In the genomic region with DNA sequence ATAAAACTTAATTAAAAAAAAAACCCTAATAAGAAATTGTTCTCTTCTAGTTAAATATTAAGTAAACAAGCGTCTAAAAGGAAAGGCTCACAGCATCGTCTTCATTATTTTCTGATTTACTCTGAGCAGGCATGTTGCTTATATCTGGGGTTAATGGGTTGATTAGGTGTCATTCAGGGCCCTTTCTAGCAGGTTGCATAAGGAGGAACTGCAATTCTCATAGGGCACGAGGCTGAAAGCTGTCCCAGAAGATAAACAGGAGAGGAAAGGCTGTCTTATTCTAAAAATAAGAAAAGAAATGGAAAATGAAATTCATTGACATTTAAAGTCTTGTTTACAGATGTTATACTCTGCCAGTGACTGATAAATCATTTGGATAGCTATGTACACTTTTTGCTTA, we compare ENCODE assay signal across 21 mouse cellular contexts. TPM values are rescaled to one million over a fixed set of nuclear protein-coding genes. Genes with fewer than 3 reads are reported as not detected.
DNase-seq lines count a peak whose midpoint lies in the region; ATAC-seq and TF ChIP-seq lines count a peak whose summit lies in the region.
"Had no signal": no experiment of that assay in that cellular context is flagged by ENCODE, and none has a peak within 500 bp of the region (broad histone marks: within the 10 kb centered on the region; RNA-seq: fewer than 3 reads in every experiment).

No protein-coding gene starts in this region.

- 0 out of 2 replicates have a peak, but pooled peaks have one; percentile 31 for ATAC-seq in common myeloid progenitor, adult 5-6 weeks (replicated peaks; ENCODE audit: low read depth, poor library complexity, severe bottlenecking)
- ATAC-seq: activated CD4-positive, CD25-positive, alpha-beta regulatory T cell, adult 4 months; CD4-positive, CD25-positive, alpha-beta regulatory T cell, adult 4 months; Patski had no signal

- H3K9ac ChIP-seq in MEL (ENCODE audit: control insufficient read depth, low read depth, low read length, poor library complexity, severe bottlenecking), result no peak overlapping the region

- H3K27ac ChIP-seq in MEL (ENCODE audit: control insufficient read depth, low read depth, low read length), result no peak overlapping the region

- DNase-seq in MEL (ENCODE audit: low read depth, low spot score), result peak; percentile 54
- DNase-seq in layer of hippocampus, adult 9-11 months, result no peak
- no peak for DNase-seq in thymus, postnatal 4 days
- DNase-seq: adrenal gland, adult 2 months; adrenal gland, adult 8-10 months; adrenal gland, postnatal 10 days; adrenal gland, postnatal 14 days; adrenal gland, postnatal 25 days; adrenal gland, postnatal 36 days; B cell, adult 2 months; cerebellum, adult 11 months; cerebellum, adult 11-12 months; cerebellum, adult 18-20 months; cerebellum, adult 2 months had no signal

- peak; percentile 51 to 71; a peak in 3 of 4 replicates for TF ChIP-seq EP300 in MEL (IDR thresholded peaks at IDR 0.05; ENCODE audit: low read depth in 1 of 2, low read length in 2 of 2)

- H3K27me3 ChIP-seq in MEL (ENCODE audit: control insufficient read depth in 1 of 2, insufficient read depth in 2 of 2, low read length in 2 of 2), result no peaks in the 10 kb centered on the region
- H3K27me3 ChIP-seq: CH12.LX, Patski had no signal

- H3K9me3 ChIP-seq in MEL (replicated peaks; ENCODE audit: insufficient read depth, low read length), result no peaks in the 10 kb centered on the region
- H3K9me3 ChIP-seq: G1E had no signal

- H3K4me1 ChIP-seq in MEL (ENCODE audit: control insufficient read depth in 1 of 2, insufficient read depth in 2 of 2, low read length in 2 of 2), result peaks cover 12 to 15% of the 10 kb centered on the region in 2 experiments; a peak in 3 of 4 replicates

- TF ChIP-seq CTCF in MEL (IDR thresholded peaks at IDR 0.05 in 2 of 3, conservative IDR thresholded peaks at IDR 0.05 in 1 of 3; ENCODE audit: control insufficient read depth in 1 of 3, insufficient read depth in 1 of 3, low read depth in 2 of 3, low read length in 3 of 3, poor library complexity in 1 of 3, severe bottlenecking in 1 of 3), result no peak

- peaks cover 0 to 5% of the 10 kb centered on the region in 2 experiments; a peak in 2 of 4 replicates for H3K36me3 ChIP-seq in MEL (ENCODE audit: control insufficient read depth in 1 of 2, insufficient read depth in 2 of 2, low read length in 2 of 2)

- no peak overlapping the region for H3K4me3 ChIP-seq in MEL (ENCODE audit: control insufficient read depth in 1 of 2, insufficient read depth in 1 of 2, low read depth in 2 of 2, low read length in 2 of 2)

- TF ChIP-seq RAD21 in MEL (IDR thresholded peaks at IDR 0.05; ENCODE audit: low read depth, low read length), result no peak

- no peaks in the 10 kb centered on the region for H3K79me2 ChIP-seq in MEL (ENCODE audit: control insufficient read depth, insufficient read depth, low read length, poor library complexity)

- TF ChIP-seq POLR2A in MEL (IDR thresholded peaks at IDR 0.05; ENCODE audit: control insufficient read depth in 1 of 2, insufficient read depth in 1 of 2, low read depth in 1 of 2, low read length in 2 of 2, poor library complexity in 1 of 2), result no peak

TF ChIP-seq in MEL, 35 proteins besides CTCF, POLR2A, EP300 and RAD21:
- TF ChIP-seq TAL1 (IDR thresholded peaks at IDR 0.05; ENCODE audit: low read length), result 0 out of 2 replicates have a peak, but pooled peaks have one; percentile 21
- TF ChIP-seq NELFE (IDR thresholded peaks at IDR 0.05; ENCODE audit: low read depth, low read length), result no peak
- TF ChIP-seq ZKSCAN1 (IDR thresholded peaks at IDR 0.05; ENCODE audit: low read depth, low read length), result no peak
- TF ChIP-seq ETS1 (IDR thresholded peaks at IDR 0.05; ENCODE audit: low read depth, low read length), result peak; percentile 55; the same call in 1 of the 2 replicates
- TF ChIP-seq GATA1 (IDR thresholded peaks at IDR 0.05; ENCODE audit: low read depth, low read length), result no peak
- peak; percentile 69; the same call in 1 of the 2 replicates for TF ChIP-seq TCF12 (IDR thresholded peaks at IDR 0.05; ENCODE audit: low read depth, low read length)
- TF ChIP-seq MXI1 (IDR thresholded peaks at IDR 0.05; ENCODE audit: low read depth, low read length), result peak; percentile 57; the same call in 1 of the 2 replicates
- TF ChIP-seq BHLHE40 (IDR thresholded peaks at IDR 0.05; ENCODE audit: borderline replicate concordance, low read depth, low read length), result peak; percentile 46; the same call in 1 of the 2 replicates
- 0 out of 2 replicates have a peak, but pooled peaks have one; percentile 20 for TF ChIP-seq MAX (IDR thresholded peaks at IDR 0.05; ENCODE audit: low read length)

RNA-seq across cellular contexts. Expression of a gene that starts 5.2 kb away (rescaled TPM):
- 1.7 and 2.1 TPM in 2 replicates for total RNA-seq in MEL (2012; rRNA removed)
- polyA plus RNA-seq in MEL (2012; ENCODE audit: insufficient read depth in 1 of 2, insufficient read length in 2 of 2, low read depth in 1 of 2, low replicate concordance in 2 of 2, missing spikeins in 1 of 2), result 1 to 10 TPM in 1 of 2 experiments, not detected in 1; 1.3 TPM
- total RNA-seq in common myeloid progenitor, adult 5-6 weeks (2017), result 1.2 and 4.4 TPM in 2 replicates
- total RNA-seq: ES-E14 had no signal
- polyA plus RNA-seq: Patski had no signal

RNA-seq across cellular contexts. Expression of a gene that starts 23.2 kb away (rescaled TPM):
- total RNA-seq in MEL (2012; rRNA removed), result 50.6 and 57.8 TPM in 2 replicates
- 10 to 100 TPM in 1 of 2 experiments, not detected in 1; 56.5 TPM for polyA plus RNA-seq in MEL (2012; ENCODE audit: insufficient read depth in 1 of 2, insufficient read length in 2 of 2, low read depth in 1 of 2, low replicate concordance in 2 of 2, missing spikeins in 1 of 2)
- total RNA-seq in common myeloid progenitor, adult 5-6 weeks (2017), result 38.7 and 45.2 TPM in 2 replicates
